Mouse (Mus musculus) liver, embryonic 16.5 days (tissue): ENCODE measurements around the gene Sdc4. TPM values are rescaled to one million over a fixed set of nuclear protein-coding genes. Genes with fewer than 3 reads are reported as not detected.

Source experiments
- ATAC-seq: fragments of 200-750 bp; cut with Nextera tagmentation; 2 replicates; pipeline ENCODE4 v1.8.0; 2017; ENCODE audit warnings: low read depth, mild to moderate bottlenecking, moderate number of reproducible peaks, moderate library complexity
- H3K27ac ChIP-seq: fragments of 300-500 bp; sonication (generic); 2 replicates; pipeline ENCODE4 v1.5.1; 2014; ENCODE audit warnings: mild to moderate bottlenecking, low read length
- H3K27me3 ChIP-seq: fragments of 300-500 bp; sonication (generic); 2 replicates; pipeline ENCODE4 v1.6.1; 2014; ENCODE audit warnings: low read depth, low read length, mixed read lengths; ENCODE audit not compliant: control insufficient read depth, insufficient read depth
- H3K36me3 ChIP-seq: fragments of 300-500 bp; sonication (generic); 2 replicates; pipeline ENCODE4 v1.6.1; 2014; ENCODE audit warnings: mild to moderate bottlenecking; ENCODE audit not compliant: control insufficient read depth, insufficient read depth
- H3K4me1 ChIP-seq: fragments of 300-500 bp; sonication (generic); 2 replicates; pipeline ENCODE4 v1.6.1; 2014; ENCODE audit warnings: low read depth, low read length, mixed read lengths; ENCODE audit not compliant: control insufficient read depth
- H3K4me2 ChIP-seq: fragments of 300-500 bp; sonication (generic); 2 replicates; pipeline ENCODE4 v1.6.1; 2014; ENCODE audit warnings: low read depth, low read length, mixed read lengths
- H3K4me3 ChIP-seq: fragments of 300-500 bp; sonication (generic); 2 replicates; pipeline ENCODE4 v1.5.1; 2014; ENCODE audit warnings: low read depth, mild to moderate bottlenecking, low read length
- H3K9ac ChIP-seq: fragments of 300-500 bp; sonication (generic); 2 replicates; pipeline ENCODE4 v1.6.1; 2014; ENCODE audit warnings: low read depth, low read length
- H3K9me3 ChIP-seq: fragments of 300-500 bp; sonication (generic); replicated peaks from 2 replicates; pipeline ENCODE4 v1.6.1; 2016; ENCODE audit warnings: low read length; ENCODE audit not compliant: control insufficient read depth
- WGBS: fragments of 180-500 bp; shearing (Covaris S2); extraction: QIAGEN DNeasy Blood & Tissue Kit; methylation state at CpG from one replicate; pipeline ENCODE4 v1.1.7; 2014; ENCODE audit not compliant: insufficient replicate concordance; 5-methylcytosine and 5-hydroxymethylcytosine counted together
- polyA plus RNA-seq: library from polyadenylated mRNA; unstranded; fragments of >200 nt; fragmentation: Nextera tagmentation; extraction: Ambion mirVana; gene quantifications from 2 replicates; pipeline ENCODE4 v1.2.1, GENCODE M21; 2015

The Sdc4 gene
- 70.1 and 72.5 TPM in 2 replicates for polyA plus RNA-seq

- H3K4me3 ChIP-seq = peak within 1 kb of the TSS; percentile 57
- peak within 1 kb of the TSS; percentile 52 for H3K4me2 ChIP-seq
- 10% methylated on average over 18 of the region's 18 CpGs for WGBS
- ATAC-seq = no peak
- H3K27ac ChIP-seq = peak within 1 kb of the TSS; percentile 18; the same call in 1 of the 2 replicates
- no peaks in the 10 kb centered on the region; the same call in none of the 2 replicates for H3K4me1 ChIP-seq
- H3K27me3 ChIP-seq = peaks cover 21% of the 10 kb centered on the region
- no peaks in the 10 kb centered on the region for H3K9me3 ChIP-seq
- no peaks in the 10 kb centered on the region for H3K36me3 ChIP-seq
- peak within 1 kb of the TSS; percentile 54 for H3K9ac ChIP-seq
Observed at GRCm38 (mm10) chr2:164443460-164444000, at the start of gene Sdc4. Gene Sdc4, minus strand, starts transcription at chr2:164443887.

- no peaks in the 10 kb centered on the region; the same call in 1 of the 2 replicates for H3K4me1 ChIP-seq
- H3K9ac ChIP-seq = no peak overlapping the region
- no peak for ATAC-seq
- 62% methylated on average over 9 of the region's 9 CpGs for WGBS
- H3K9me3 ChIP-seq = no peaks in the 10 kb centered on the region
- H3K36me3 ChIP-seq = no peaks in the 10 kb centered on the region
- no peak overlapping the region for H3K4me3 ChIP-seq
- H3K27me3 ChIP-seq = peaks cover 33% of the 10 kb centered on the region
- H3K4me2 ChIP-seq = no peak overlapping the region
- H3K27ac ChIP-seq = no peak overlapping the region
Observed at GRCm38 (mm10) chr2:164487812-164488211, 44.1 kb upstream of the Sdc4 start.

- H3K27ac ChIP-seq = no peak overlapping the region
- H3K4me2 ChIP-seq = peak overlapping the region; percentile 76
- H3K27me3 ChIP-seq = peaks cover 33% of the 10 kb centered on the region
- no peaks in the 10 kb centered on the region; the same call in 1 of the 2 replicates for H3K4me1 ChIP-seq
- H3K4me3 ChIP-seq = peak overlapping the region; percentile 62
- WGBS = 11% methylated on average over 11 of the region's 11 CpGs
- peak overlapping the region; percentile 47; the same call in 1 of the 2 replicates for H3K9ac ChIP-seq
- no peaks in the 10 kb centered on the region for H3K9me3 ChIP-seq
- H3K36me3 ChIP-seq = no peaks in the 10 kb centered on the region
- no peak for ATAC-seq
Observed at GRCm38 (mm10) chr2:164487115-164487527, 43.4 kb upstream of the Sdc4 start.

DNA sequence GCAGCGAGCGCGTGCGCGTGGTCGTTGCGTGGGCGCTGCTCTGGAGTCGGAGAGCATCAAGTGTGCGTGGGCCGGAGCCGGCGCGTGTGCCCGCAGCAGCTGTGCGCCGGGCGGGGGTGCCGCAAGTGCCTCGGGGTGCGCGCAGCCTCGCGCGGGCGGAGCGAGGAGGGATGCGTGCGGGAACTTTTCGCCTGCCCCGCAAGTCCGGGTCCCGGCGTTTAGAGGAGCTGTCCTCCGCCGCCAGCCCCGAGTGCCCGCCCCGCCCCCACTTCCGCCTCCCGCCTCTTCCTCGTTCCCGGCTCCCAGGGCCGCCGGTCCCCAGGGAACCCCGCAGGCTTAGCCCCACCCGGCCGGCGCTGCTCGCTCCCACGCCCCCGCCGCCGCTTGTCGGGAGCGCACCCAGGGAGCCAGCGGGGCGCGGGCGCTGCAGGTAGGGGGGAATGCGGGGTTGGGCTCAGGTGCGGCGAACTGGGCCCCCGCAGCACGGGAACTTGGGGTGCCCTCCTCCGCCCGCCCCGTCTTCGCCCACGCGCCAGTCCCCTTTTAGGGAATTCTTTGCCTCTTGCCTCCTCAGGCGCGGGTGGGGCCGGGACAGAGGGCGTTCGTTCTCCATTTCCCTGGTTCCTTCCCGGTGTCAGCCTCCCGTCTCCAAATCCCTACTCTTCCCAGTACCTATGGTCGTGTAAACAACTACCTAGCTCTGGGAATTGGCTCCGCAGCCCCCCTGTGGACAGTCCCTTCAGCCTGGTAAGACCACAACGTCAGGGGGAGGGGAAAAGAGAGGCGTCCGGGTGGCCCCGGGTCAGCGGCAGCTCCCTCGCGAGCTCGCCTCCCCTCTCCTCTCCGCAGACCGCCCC is 42.8 kb upstream of the Sdc4 start:
- peak overlapping the region; percentile 47; the same call in 1 of the 2 replicates for H3K9ac ChIP-seq
- peak overlapping the region; percentile 62 for H3K4me3 ChIP-seq
- 1% methylated on average over 73 of the region's 90 CpGs for WGBS
- no peaks in the 10 kb centered on the region for H3K9me3 ChIP-seq
- no peak overlapping the region for H3K27ac ChIP-seq
- H3K36me3 ChIP-seq = no peaks in the 10 kb centered on the region
- H3K27me3 ChIP-seq = peaks cover 33% of the 10 kb centered on the region
- H3K4me1 ChIP-seq = no peaks in the 10 kb centered on the region; the same call in 1 of the 2 replicates
- ATAC-seq = peak; percentile 39; the same call in 1 of the 2 replicates
- H3K4me2 ChIP-seq = peak overlapping the region; percentile 76

DNA sequence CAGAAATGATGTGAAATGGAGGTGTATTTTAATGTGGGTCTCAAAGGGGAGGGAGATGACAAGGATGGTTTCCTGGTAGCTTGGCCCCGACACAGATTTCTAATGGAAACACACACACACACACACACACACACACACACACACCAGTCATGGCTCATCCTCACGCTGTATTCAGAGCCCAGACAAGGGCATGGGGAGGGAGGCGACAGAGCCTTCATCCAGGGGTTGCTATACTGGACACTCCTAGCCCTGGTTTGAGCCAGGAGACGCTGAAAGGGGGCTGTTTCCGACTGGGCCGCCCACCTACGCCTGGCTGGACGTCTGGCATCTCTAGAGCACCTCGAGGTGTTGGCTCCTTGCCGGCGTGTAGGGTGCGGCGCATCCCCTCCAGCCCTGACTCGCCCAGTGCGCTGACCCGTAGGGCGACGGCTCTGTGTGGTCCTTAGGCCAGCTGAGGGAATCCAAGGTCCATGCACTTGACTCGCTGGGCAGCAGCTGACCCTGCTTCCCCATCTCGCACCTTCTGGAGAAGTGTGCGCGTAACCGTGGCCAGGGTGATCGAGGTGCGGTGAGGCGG is 42.1 kb upstream of the Sdc4 start, which contains the start of gene Dbndd2:
Gene Dbndd2 (plus strand): TSS at position 426 of the 577 bp plus-strand sequence.
- Histone ChIP-seq H3K27ac (no peak within 1 kb of the TSS), H3K4me3 (peak within 1 kb of the TSS; percentile 62), H3K27me3 (peaks cover 33% of the 10 kb centered on the region), H3K36me3 (no peaks in the 10 kb centered on the region), H3K9ac (peak within 1 kb of the TSS; percentile 47; the same call in 1 of the 2 replicates), H3K4me2 (peak within 1 kb of the TSS; percentile 76), H3K9me3 (no peaks in the 10 kb centered on the region), H3K4me1 (no peaks in the 10 kb centered on the region; the same call in 1 of the 2 replicates)
- WGBS = 5% methylated on average over 26 of the region's 26 CpGs
- peak; percentile 37; the same call in 1 of the 2 replicates for ATAC-seq

GRCm38 (mm10) chr2:164473624-164474023 is 29.9 kb upstream of the Sdc4 start, which contains the start of gene Trp53tg5:
Gene Trp53tg5, minus strand, starts transcription at chr2:164473724.
- Histone ChIP-seq H3K4me1 (no peaks in the 10 kb centered on the region), H3K4me2 (no peak within 1 kb of the TSS), H3K9me3 (no peaks in the 10 kb centered on the region), H3K36me3 (no peaks in the 10 kb centered on the region), H3K27ac (no peak within 1 kb of the TSS), H3K4me3 (no peak within 1 kb of the TSS), H3K27me3 (no peaks in the 10 kb centered on the region), H3K9ac (no peak within 1 kb of the TSS)
- ATAC-seq = no peak
- WGBS = 72% methylated on average over 6 of the region's 6 CpGs

DNA sequence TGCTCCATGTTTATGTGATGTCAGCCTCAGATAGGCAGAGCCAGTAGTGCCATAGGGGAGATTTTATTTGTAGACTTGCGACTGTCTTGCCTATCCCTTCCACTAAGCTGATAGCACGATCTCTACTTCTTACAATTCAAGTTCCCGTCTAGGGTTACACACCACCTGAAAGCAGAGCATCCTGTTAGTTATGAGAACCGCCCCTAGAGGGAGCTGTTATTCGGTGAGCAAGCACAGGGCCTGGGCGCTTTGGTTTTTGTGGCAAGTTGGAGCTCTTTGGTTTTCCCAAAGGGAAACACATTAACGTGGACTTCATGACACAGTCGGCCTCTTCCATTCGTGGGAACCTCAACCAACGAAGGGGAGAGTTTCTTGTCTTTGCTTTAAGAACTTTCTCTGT is 26.6 kb upstream of the Sdc4 start:
- H3K9ac ChIP-seq = no peak overlapping the region
- no peak overlapping the region for H3K4me3 ChIP-seq
- H3K4me1 ChIP-seq = no peaks in the 10 kb centered on the region
- ATAC-seq = no peak
- no peak overlapping the region for H3K4me2 ChIP-seq
- no peaks in the 10 kb centered on the region for H3K36me3 ChIP-seq
- 21% methylated on average over 10 of the region's 10 CpGs for WGBS
- no peak overlapping the region for H3K27ac ChIP-seq
- no peaks in the 10 kb centered on the region for H3K9me3 ChIP-seq
- no peaks in the 10 kb centered on the region for H3K27me3 ChIP-seq

GRCm38 (mm10) chr2:164466787-164467186 is 23.1 kb upstream of the Sdc4 start:
- H3K4me3 ChIP-seq = no peak overlapping the region
- no peaks in the 10 kb centered on the region for H3K9me3 ChIP-seq
- peaks cover 5% of the 10 kb centered on the region for H3K36me3 ChIP-seq
- H3K27ac ChIP-seq = no peak overlapping the region
- H3K9ac ChIP-seq = no peak overlapping the region
- peaks cover 10% of the 10 kb centered on the region for H3K4me1 ChIP-seq
- H3K4me2 ChIP-seq = no peak overlapping the region
- ATAC-seq = peak; percentile 73
- H3K27me3 ChIP-seq = no peaks in the 10 kb centered on the region
- 45% methylated on average over 5 of the region's 5 CpGs for WGBS
